Mouse (Mus musculus): ENCODE measurements around the gene Stk19.
"Not testable (repeated sequence)": the region's sequence is repeated elsewhere in the genome, so short reads cannot be mapped to it uniquely, and the experiment has no call there.

The Stk19 gene

GRCm38 (mm10) chr17:34797211-34797995 is 39.3 kb downstream of the Stk19 start:
- DNase-seq (ENCODE audit: low spot score in 2 of 2), result not testable (repeated sequence)

GRCm38 (mm10) chr17:34796311-34797140 is 40.2 kb downstream of the Stk19 start:
- no peak for DNase-seq (ENCODE audit: low spot score in 2 of 2)

- DNase-seq (ENCODE audit: low spot score in 2 of 2), result peak in 1 of 2 experiments; percentile 17
These were observed 41.1 kb downstream of the Stk19 start for GRCm38 (mm10) chr17:34795633-34796032.

GRCm38 (mm10) chr17:34795016-34795415 is 41.7 kb downstream of the Stk19 start:
- DNase-seq (ENCODE audit: low spot score in 2 of 2), result no peak

- no peak for DNase-seq (ENCODE audit: low spot score in 2 of 2)
These were observed 58.9 kb downstream of the Stk19 start for GRCm38 (mm10) chr17:34777680-34778325.

All from heart, adult 9 months (tissue).